Mouse (Mus musculus): ENCODE data around the gene Creb1. TPM values are rescaled to one million over a fixed set of nuclear protein-coding genes. Genes with fewer than 3 reads are reported as not detected.
A peak's percentile ranks its signal among the peaks of the same experiment; 100 is the strongest.

The Creb1 gene
- polyA plus RNA-seq (2016; fragmentation: Nextera tagmentation; extraction: Ambion mirVana): 49.3 and 52.1 TPM in 2 replicates

- WGBS: 7% methylated on average over 119 of the region's 119 CpGs
- peak within 1 kb of the TSS; percentile 81 for H3K4me3 ChIP-seq
Measured at GRCm38 (mm10) chr1:64532589-64533470, at the start of gene Creb1. Gene Creb1, plus strand, starts transcription at chr1:64532645.

GRCm38 (mm10) chr1:64488521-64489029 is 43.9 kb upstream of the Creb1 start:
- Histone ChIP-seq H3K27ac (no peak overlapping the region), H3K9me3 (no peaks in the 10 kb centered on the region), H3K27me3 (ENCODE audit: poor library complexity, severe bottlenecking) (no peaks in the 10 kb centered on the region), H3K36me3 (replicated peaks) (no peaks in the 10 kb centered on the region), H3K4me3 (no peak overlapping the region), H3K4me1 (no peaks in the 10 kb centered on the region)
- DNase-seq (ENCODE audit: extremely low spot score, low spot score): no peak
- WGBS: 36% methylated on average over 4 of the region's 4 CpGs

More at GRCm38 (mm10) chr1:64532589-64533470, at the start of gene Creb1:
- peak; percentile 98 for DNase-seq (ENCODE audit: extremely low spot score, low spot score)
- peak within 1 kb of the TSS; percentile 99 for H3K27ac ChIP-seq
- H3K4me1 ChIP-seq: peaks cover 38% of the 10 kb centered on the region
- H3K36me3 ChIP-seq (replicated peaks): peaks cover 11% of the 10 kb centered on the region
- peaks cover 5% of the 10 kb centered on the region; the same call in 1 of the 2 replicates for H3K9me3 ChIP-seq
- H3K27me3 ChIP-seq (ENCODE audit: poor library complexity, severe bottlenecking): no peaks in the 10 kb centered on the region

- Histone ChIP-seq H3K4me1 (no peaks in the 10 kb centered on the region), H3K27ac (no peak overlapping the region), H3K36me3 (replicated peaks) (no peaks in the 10 kb centered on the region), H3K27me3 (ENCODE audit: poor library complexity, severe bottlenecking) (no peaks in the 10 kb centered on the region), H3K9me3 (no peaks in the 10 kb centered on the region), H3K4me3 (no peak overlapping the region)
- DNase-seq (ENCODE audit: extremely low spot score, low spot score): no peak
Measured at GRCm38 (mm10) chr1:64496803-64497202, 35.6 kb upstream of the Creb1 start.

GRCm38 (mm10) chr1:64501382-64502140 is 30.9 kb upstream of the Creb1 start:
- no peaks in the 10 kb centered on the region for H3K27me3 ChIP-seq (ENCODE audit: poor library complexity, severe bottlenecking)
- no peak overlapping the region for H3K27ac ChIP-seq
- no peaks in the 10 kb centered on the region for H3K36me3 ChIP-seq (replicated peaks)
- H3K4me1 ChIP-seq: no peaks in the 10 kb centered on the region
- no peak overlapping the region for H3K4me3 ChIP-seq
- no peaks in the 10 kb centered on the region for H3K9me3 ChIP-seq
- DNase-seq (ENCODE audit: extremely low spot score, low spot score): no peak

- no peak overlapping the region for H3K27ac ChIP-seq
- no peaks in the 10 kb centered on the region for H3K27me3 ChIP-seq (ENCODE audit: poor library complexity, severe bottlenecking)
- DNase-seq (ENCODE audit: extremely low spot score, low spot score): no peak
- H3K9me3 ChIP-seq: no peaks in the 10 kb centered on the region
- H3K4me3 ChIP-seq: no peak overlapping the region
- 88% methylated on average over 7 of the region's 7 CpGs for WGBS
- no peaks in the 10 kb centered on the region for H3K36me3 ChIP-seq (replicated peaks)
- no peaks in the 10 kb centered on the region for H3K4me1 ChIP-seq
Measured at GRCm38 (mm10) chr1:64508479-64509096, 23.9 kb upstream of the Creb1 start.

GRCm38 (mm10) chr1:64509678-64510077 is 22.8 kb upstream of the Creb1 start:
- H3K36me3 ChIP-seq (replicated peaks): no peaks in the 10 kb centered on the region
- no peak overlapping the region for H3K27ac ChIP-seq
- no peak for DNase-seq (ENCODE audit: extremely low spot score, low spot score)
- H3K27me3 ChIP-seq (ENCODE audit: poor library complexity, severe bottlenecking): no peaks in the 10 kb centered on the region
- H3K4me3 ChIP-seq: no peak overlapping the region
- no peaks in the 10 kb centered on the region for H3K9me3 ChIP-seq
- WGBS: 98% methylated on average over 1 of the region's 1 CpGs
- H3K4me1 ChIP-seq: no peaks in the 10 kb centered on the region

GRCm38 (mm10) chr1:64514184-64514583 is 18.3 kb upstream of the Creb1 start:
- Histone ChIP-seq H3K4me3 (no peak overlapping the region), H3K9me3 (no peaks in the 10 kb centered on the region), H3K27me3 (ENCODE audit: poor library complexity, severe bottlenecking) (no peaks in the 10 kb centered on the region), H3K27ac (no peak overlapping the region), H3K4me1 (no peaks in the 10 kb centered on the region), H3K36me3 (replicated peaks) (no peaks in the 10 kb centered on the region)
- no peak for DNase-seq (ENCODE audit: extremely low spot score, low spot score)
- WGBS: 92% methylated on average over 7 of the region's 7 CpGs

GRCm38 (mm10) chr1:64516593-64516992 is 15.9 kb upstream of the Creb1 start:
- H3K9me3 ChIP-seq: no peaks in the 10 kb centered on the region
- 77% methylated on average over 3 of the region's 3 CpGs for WGBS
- H3K4me3 ChIP-seq: no peak overlapping the region
- no peak for DNase-seq (ENCODE audit: extremely low spot score, low spot score)
- H3K36me3 ChIP-seq (replicated peaks): no peaks in the 10 kb centered on the region
- H3K27ac ChIP-seq: no peak overlapping the region
- H3K4me1 ChIP-seq: no peaks in the 10 kb centered on the region
- H3K27me3 ChIP-seq (ENCODE audit: poor library complexity, severe bottlenecking): no peaks in the 10 kb centered on the region

GRCm38 (mm10) chr1:64518480-64518879 is 14.0 kb upstream of the Creb1 start:
- Histone ChIP-seq H3K27ac (no peak overlapping the region), H3K9me3 (no peaks in the 10 kb centered on the region), H3K36me3 (replicated peaks) (no peaks in the 10 kb centered on the region), H3K4me3 (no peak overlapping the region), H3K4me1 (no peaks in the 10 kb centered on the region), H3K27me3 (ENCODE audit: poor library complexity, severe bottlenecking) (no peaks in the 10 kb centered on the region)
- 84% methylated on average over 3 of the region's 3 CpGs for WGBS
- DNase-seq (ENCODE audit: extremely low spot score, low spot score): no peak

- Histone ChIP-seq H3K36me3 (replicated peaks) (no peaks in the 10 kb centered on the region), H3K4me3 (no peak overlapping the region), H3K4me1 (no peaks in the 10 kb centered on the region), H3K27ac (no peak overlapping the region), H3K27me3 (ENCODE audit: poor library complexity, severe bottlenecking) (no peaks in the 10 kb centered on the region), H3K9me3 (no peaks in the 10 kb centered on the region)
- DNase-seq (ENCODE audit: extremely low spot score, low spot score): no peak
- 85% methylated on average over 1 of the region's 1 CpGs for WGBS
Measured at GRCm38 (mm10) chr1:64519345-64519744, 13.1 kb upstream of the Creb1 start.

- H3K27me3 ChIP-seq (ENCODE audit: poor library complexity, severe bottlenecking): no peaks in the 10 kb centered on the region
- no peaks in the 10 kb centered on the region for H3K9me3 ChIP-seq
- no peak overlapping the region for H3K27ac ChIP-seq
- no peaks in the 10 kb centered on the region for H3K36me3 ChIP-seq (replicated peaks)
- no peaks in the 10 kb centered on the region for H3K4me1 ChIP-seq
- 89% methylated on average over 1 of the region's 1 CpGs for WGBS
- no peak for DNase-seq (ENCODE audit: extremely low spot score, low spot score)
- no peak overlapping the region for H3K4me3 ChIP-seq
Measured at GRCm38 (mm10) chr1:64519901-64520300, 12.5 kb upstream of the Creb1 start.

- no peaks in the 10 kb centered on the region for H3K36me3 ChIP-seq (replicated peaks)
- 92% methylated on average over 3 of the region's 3 CpGs for WGBS
- no peaks in the 10 kb centered on the region for H3K4me1 ChIP-seq
- no peaks in the 10 kb centered on the region for H3K9me3 ChIP-seq
- no peak overlapping the region for H3K4me3 ChIP-seq
- H3K27ac ChIP-seq: no peak overlapping the region
- H3K27me3 ChIP-seq (ENCODE audit: poor library complexity, severe bottlenecking): no peaks in the 10 kb centered on the region
- no peak for DNase-seq (ENCODE audit: extremely low spot score, low spot score)
Measured at GRCm38 (mm10) chr1:64521734-64522133, 10.7 kb upstream of the Creb1 start.

All from forebrain, embryonic 10.5 days (tissue).